Mouse (Mus musculus) CH12.LX (cell line): Measurements from ENCODE around the gene Gm6377.

Source experiments
- CTCF ChIP-seq, 2 experiments: IDR thresholded peaks in 1 of 2; conservative IDR thresholded peaks in 1 of 2; 2 replicates each; pipeline ENCODE4 v1.5.1; 2011 to 2012; ENCODE audit warnings: low read depth in 2 of 2, low read length in 2 of 2, improper control_type of control experiment in 1 of 2, inconsistent platforms in 1 of 2, mild to moderate bottlenecking in 1 of 2, moderate library complexity in 1 of 2
- E2F4 ChIP-seq: IDR thresholded peaks from 2 replicates; pipeline ENCODE4 v1.6.1; 2011; ENCODE audit warnings: low read depth, low read length, improper control_type of control experiment; ENCODE audit not compliant: insufficient replicate concordance
- ELF1 ChIP-seq: IDR thresholded peaks from 2 replicates; pipeline ENCODE4 v1.6.1; 2014; ENCODE audit warnings: low read depth, mild to moderate bottlenecking, inconsistent platforms, low read length, improper control_type of control experiment
- EP300 ChIP-seq: IDR thresholded peaks from 2 replicates; pipeline ENCODE4 v1.6.1; 2011; ENCODE audit warnings: low read length, improper control_type of control experiment
- ETS1 ChIP-seq: conservative IDR thresholded peaks from 2 replicates; pipeline ENCODE4 v1.6.1; 2012; ENCODE audit warnings: low read depth, mild to moderate bottlenecking, inconsistent platforms, low read length, improper control_type of control experiment, moderate library complexity
- MYC ChIP-seq: IDR thresholded peaks from 2 replicates; pipeline ENCODE4 v1.6.1; 2011; ENCODE audit warnings: low read depth, mild to moderate bottlenecking, improper control_type of control experiment, low read length
- NELFE ChIP-seq: IDR thresholded peaks from 2 replicates; pipeline ENCODE4 v1.6.1; 2011; ENCODE audit warnings: low read depth, low read length, improper control_type of control experiment
- POLR2A ChIP-seq: IDR thresholded peaks from 2 replicates; pipeline ENCODE4 v1.6.1; 2011; ENCODE audit warnings: low read depth, mild to moderate bottlenecking, improper control_type of control experiment, low read length
- POLR2AphosphoS2 ChIP-seq: IDR thresholded peaks from 2 replicates; pipeline ENCODE4 v1.6.1; 2011; ENCODE audit warnings: low read depth, low read length, improper control_type of control experiment
- TBP ChIP-seq: conservative IDR thresholded peaks from 2 replicates; pipeline ENCODE4 v1.6.1; 2011; ENCODE audit warnings: low read depth, low read length, improper control_type of control experiment
- USF1 ChIP-seq: IDR thresholded peaks from 2 replicates; pipeline ENCODE4 v1.6.1; 2014; ENCODE audit warnings: low read depth, mild to moderate bottlenecking, inconsistent platforms, low read length, improper control_type of control experiment

GRCm38 (mm10) chrX:109175038-109175437, 21.5 kb upstream of the Gm6377 start:
- no peak for TF ChIP-seq POLR2A
- TF ChIP-seq MYC = no peak
- no peak for TF ChIP-seq POLR2AphosphoS2
- TF ChIP-seq E2F4 = no peak
- no peak for TF ChIP-seq CTCF (conservative IDR thresholded peaks at IDR 0.05 in 1 of 2, IDR thresholded peaks at IDR 0.05 in 1 of 2; ENCODE audit: low read depth in 2 of 2, low read length in 2 of 2)
- TF ChIP-seq USF1 = no peak
- no peak for TF ChIP-seq EP300
- no peak for TF ChIP-seq ETS1
- TF ChIP-seq NELFE = no peak
- no peak for TF ChIP-seq ELF1
- no peak for TF ChIP-seq TBP
